Mouse (Mus musculus): Measurements from ENCODE around the gene H2-T23. TPM values are rescaled to one million over a fixed set of nuclear protein-coding genes. Genes with fewer than 3 reads are reported as not detected.

The H2-T23 gene
- polyA plus RNA-seq, 1 experiment from 2014 or later, result 3.2 TPM

DNA sequence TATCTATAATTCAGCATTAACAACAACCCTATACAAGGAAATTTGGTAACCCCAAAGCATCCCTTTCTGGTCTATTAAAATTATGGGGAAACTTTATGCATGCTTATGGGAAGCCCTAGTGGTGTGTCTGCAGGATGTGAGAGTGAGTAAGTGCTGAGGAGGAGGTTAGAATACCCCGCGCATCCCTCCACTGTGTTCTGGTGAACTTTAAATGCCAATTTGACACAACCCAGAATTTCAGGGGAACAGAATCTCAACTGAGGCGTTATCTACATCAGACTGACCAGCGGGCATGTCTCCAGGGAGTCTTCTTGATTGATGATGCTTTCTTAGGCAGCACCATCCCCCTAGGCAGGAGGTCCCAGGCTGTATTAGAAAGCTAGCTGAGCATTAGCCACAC, 6.8 kb downstream of the H2-T23 start:
- Histone ChIP-seq H3K27me3 (ENCODE audit: control insufficient read depth, insufficient read depth, low read length) (no peaks in the 10 kb centered on the region), H3K9me3 (ENCODE audit: control insufficient read depth, low read length) (no peaks in the 10 kb centered on the region), H3K4me3 (ENCODE audit: low read depth, low read length) (no peak overlapping the region), H3K4me1 (ENCODE audit: control insufficient read depth, insufficient read depth, low read length) (no peaks in the 10 kb centered on the region), H3K36me3 (ENCODE audit: control insufficient read depth, insufficient read depth, low read length) (no peaks in the 10 kb centered on the region), H3K27ac (ENCODE audit: low read depth, low read length) (no peak overlapping the region), H3K9ac (ENCODE audit: low read length) (no peak overlapping the region), H3K4me2 (no peak overlapping the region)
- 84% methylated on average over 4 of the region's 4 CpGs for WGBS
- peak; percentile 31 for DNase-seq (ENCODE audit: low spot score, missing footprints)
- ATAC-seq (ENCODE audit: low FRiP score), result no peak

DNA sequence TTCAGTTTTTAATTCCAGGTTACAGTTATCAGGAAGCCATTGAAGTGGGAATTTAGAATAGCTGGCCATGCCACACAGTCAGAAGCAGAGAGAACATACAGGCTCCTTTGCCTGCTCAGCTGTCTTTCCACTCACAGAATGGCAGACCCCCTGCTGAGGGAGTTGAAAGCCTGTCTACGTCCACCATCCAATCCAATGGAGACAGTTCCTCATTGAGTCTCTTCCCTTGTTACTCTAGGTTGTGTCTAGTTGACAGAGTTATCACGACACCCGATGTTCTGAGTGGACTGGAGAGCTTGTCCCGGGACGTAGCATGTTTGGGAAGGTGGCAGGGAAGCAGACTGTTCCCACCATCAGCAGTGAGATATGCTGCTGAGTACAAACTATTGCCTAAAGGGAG, 7.5 kb downstream of the H2-T23 start:
- Histone ChIP-seq H3K27me3 (ENCODE audit: control insufficient read depth, insufficient read depth, low read length) (no peaks in the 10 kb centered on the region), H3K27ac (ENCODE audit: low read depth, low read length) (no peak overlapping the region), H3K4me1 (ENCODE audit: control insufficient read depth, insufficient read depth, low read length) (no peaks in the 10 kb centered on the region), H3K4me2 (no peak overlapping the region), H3K4me3 (ENCODE audit: low read depth, low read length) (no peak overlapping the region), H3K36me3 (ENCODE audit: control insufficient read depth, insufficient read depth, low read length) (no peaks in the 10 kb centered on the region), H3K9me3 (ENCODE audit: control insufficient read depth, low read length) (no peaks in the 10 kb centered on the region), H3K9ac (ENCODE audit: low read length) (no peak overlapping the region)
- ATAC-seq (ENCODE audit: low FRiP score) (no peak), DNase-seq (ENCODE audit: low spot score, missing footprints) (no peak)
- 69% methylated on average over 5 of the region's 5 CpGs for WGBS

DNA sequence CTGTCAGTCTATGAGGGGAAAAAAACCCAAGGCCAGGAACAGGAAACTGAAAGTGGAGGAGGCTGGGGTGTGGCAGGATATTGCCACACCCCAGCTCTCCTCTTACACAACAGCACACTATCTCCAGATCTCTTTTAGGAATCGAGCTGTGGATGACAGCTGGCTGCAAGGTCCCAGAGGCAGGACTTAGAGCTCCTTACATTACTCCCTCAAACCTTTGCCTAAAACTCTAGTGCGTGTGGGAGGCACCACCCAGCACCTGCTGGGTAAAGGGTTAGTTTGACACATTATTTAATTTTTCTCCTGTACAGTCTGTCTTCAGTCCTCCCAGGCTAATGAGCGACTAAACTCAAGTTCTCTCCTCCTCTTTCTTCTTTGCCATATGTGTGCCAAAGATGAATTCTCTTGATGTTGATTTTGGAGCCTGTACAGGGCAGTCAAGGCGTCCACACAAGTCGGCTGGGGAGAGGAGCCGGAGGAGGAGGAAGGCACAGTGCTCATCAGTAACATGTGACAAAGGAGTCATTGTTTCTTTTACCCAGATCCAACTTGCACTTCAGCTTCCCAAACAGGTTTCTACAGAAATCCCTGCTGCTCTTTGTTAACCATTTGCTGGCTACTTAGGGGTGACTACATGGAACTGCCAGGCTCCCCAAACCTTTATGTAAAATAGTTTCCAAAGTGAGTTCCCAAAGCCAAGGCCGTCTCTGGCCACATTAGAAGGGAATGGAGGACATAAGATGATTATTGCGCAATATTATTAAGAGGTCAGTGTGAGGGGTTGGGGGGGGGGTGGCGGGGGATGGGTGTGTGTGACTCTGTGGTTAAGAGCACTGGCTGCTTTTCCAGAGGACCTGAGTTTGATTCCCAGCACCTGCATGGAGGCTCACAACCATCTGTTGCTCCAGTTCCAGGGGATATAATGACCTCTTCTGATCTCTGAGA, 8.7 kb downstream of the H2-T23 start:
- Histone ChIP-seq H3K9me3 (ENCODE audit: control insufficient read depth, low read length) (no peaks in the 10 kb centered on the region), H3K4me1 (ENCODE audit: control insufficient read depth, insufficient read depth, low read length) (no peaks in the 10 kb centered on the region), H3K9ac (ENCODE audit: low read length) (no peak overlapping the region), H3K36me3 (ENCODE audit: control insufficient read depth, insufficient read depth, low read length) (no peaks in the 10 kb centered on the region), H3K27ac (ENCODE audit: low read depth, low read length) (no peak overlapping the region), H3K4me3 (ENCODE audit: low read depth, low read length) (no peak overlapping the region), H3K4me2 (no peak overlapping the region), H3K27me3 (ENCODE audit: control insufficient read depth, insufficient read depth, low read length) (no peaks in the 10 kb centered on the region)
- ATAC-seq (ENCODE audit: low FRiP score) (no peak), DNase-seq (ENCODE audit: low spot score, missing footprints) (peak; percentile 61)
- 76% methylated on average over 9 of the region's 9 CpGs for WGBS

DNA sequence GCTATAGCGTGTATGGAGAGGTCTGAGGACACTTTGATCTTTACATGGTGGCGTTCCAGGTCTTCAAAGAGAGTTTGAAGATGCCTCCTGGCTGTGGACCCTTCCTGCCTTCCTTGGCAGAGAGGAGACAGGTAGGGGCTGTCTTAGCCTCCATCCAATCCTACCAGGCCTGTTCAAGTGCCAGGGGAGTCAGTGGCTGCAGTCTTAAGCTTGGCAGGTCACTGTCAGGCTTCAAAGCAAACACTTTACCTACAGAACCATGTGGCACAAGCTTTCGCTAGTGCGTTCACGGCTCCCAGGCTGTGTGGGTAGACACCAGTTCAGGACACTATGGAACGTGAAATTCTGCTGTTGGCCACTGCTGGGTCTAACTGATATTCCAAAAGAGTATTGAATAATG, 9.7 kb downstream of the H2-T23 start:
- Histone ChIP-seq H3K9ac (ENCODE audit: low read length) (no peak overlapping the region), H3K4me2 (no peak overlapping the region), H3K27ac (ENCODE audit: low read depth, low read length) (no peak overlapping the region), H3K4me1 (ENCODE audit: control insufficient read depth, insufficient read depth, low read length) (no peaks in the 10 kb centered on the region), H3K4me3 (ENCODE audit: low read depth, low read length) (no peak overlapping the region), H3K9me3 (ENCODE audit: control insufficient read depth, low read length) (no peaks in the 10 kb centered on the region), H3K36me3 (ENCODE audit: control insufficient read depth, insufficient read depth, low read length) (no peaks in the 10 kb centered on the region), H3K27me3 (ENCODE audit: control insufficient read depth, insufficient read depth, low read length) (no peaks in the 10 kb centered on the region)
- ATAC-seq (ENCODE audit: low FRiP score), result no peak
- WGBS, result 88% methylated on average over 6 of the region's 6 CpGs
- DNase-seq (ENCODE audit: low spot score, missing footprints), result peak; percentile 47

DNA sequence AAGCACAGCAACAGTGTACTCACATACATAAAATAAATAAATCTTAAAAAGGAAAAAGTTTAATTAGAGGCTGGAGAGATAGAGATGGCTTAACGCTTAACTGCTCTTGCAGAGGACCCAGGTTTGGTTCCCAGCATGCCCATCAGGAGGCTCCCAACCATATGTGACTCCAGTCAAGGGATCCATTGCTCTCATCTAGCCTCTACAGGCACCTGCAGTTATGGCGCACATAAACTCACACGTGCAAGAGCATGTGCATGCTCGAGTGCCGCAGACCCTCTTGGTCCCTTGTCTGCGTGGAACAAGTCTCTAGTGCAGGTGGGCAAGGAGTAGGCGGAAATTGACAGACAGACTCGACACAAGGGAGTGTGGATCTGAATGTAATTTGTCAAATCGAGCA, 10.6 kb downstream of the H2-T23 start:
- no peaks in the 10 kb centered on the region for H3K27me3 ChIP-seq (ENCODE audit: control insufficient read depth, insufficient read depth, low read length)
- no peaks in the 10 kb centered on the region for H3K36me3 ChIP-seq (ENCODE audit: control insufficient read depth, insufficient read depth, low read length)
- ATAC-seq (ENCODE audit: low FRiP score) (no peak), DNase-seq (ENCODE audit: low spot score, missing footprints) (peak; percentile 45)
- H3K4me3 ChIP-seq (ENCODE audit: low read depth, low read length), result no peak overlapping the region
- WGBS, result 91% methylated on average over 9 of the region's 9 CpGs
- no peak overlapping the region for H3K27ac ChIP-seq (ENCODE audit: low read depth, low read length)
- no peaks in the 10 kb centered on the region for H3K4me1 ChIP-seq (ENCODE audit: control insufficient read depth, insufficient read depth, low read length)
- H3K4me2 ChIP-seq, result no peak overlapping the region
- no peaks in the 10 kb centered on the region for H3K9me3 ChIP-seq (ENCODE audit: control insufficient read depth, low read length)
- H3K9ac ChIP-seq (ENCODE audit: low read length), result no peak overlapping the region

DNA sequence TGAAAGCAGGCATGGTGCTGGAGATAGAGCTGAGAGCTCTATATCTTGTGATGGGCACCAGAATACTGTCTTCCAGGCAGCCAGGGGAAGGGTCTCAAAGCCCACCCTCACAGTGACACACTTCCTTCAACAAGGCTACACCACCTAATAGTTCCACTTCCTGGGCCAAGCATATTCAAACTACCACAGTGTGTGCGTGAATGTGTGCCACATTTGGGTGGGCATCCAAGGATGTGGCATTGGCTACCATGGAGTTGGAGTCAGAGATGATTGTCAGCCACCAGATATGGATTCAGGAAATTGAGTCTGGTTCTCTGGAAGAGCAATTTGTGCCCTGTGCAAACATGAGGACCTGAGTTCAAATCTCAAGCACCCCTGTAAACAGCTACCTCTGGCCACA, 11.3 kb downstream of the H2-T23 start:
- Histone ChIP-seq H3K27ac (ENCODE audit: low read depth, low read length) (no peak overlapping the region), H3K9me3 (ENCODE audit: control insufficient read depth, low read length) (no peaks in the 10 kb centered on the region), H3K4me3 (ENCODE audit: low read depth, low read length) (no peak overlapping the region), H3K9ac (ENCODE audit: low read length) (no peak overlapping the region), H3K4me2 (no peak overlapping the region), H3K36me3 (ENCODE audit: control insufficient read depth, insufficient read depth, low read length) (no peaks in the 10 kb centered on the region), H3K4me1 (ENCODE audit: control insufficient read depth, insufficient read depth, low read length) (no peaks in the 10 kb centered on the region), H3K27me3 (ENCODE audit: control insufficient read depth, insufficient read depth, low read length) (no peaks in the 10 kb centered on the region)
- DNase-seq (ENCODE audit: low spot score, missing footprints) (peak; percentile 31), ATAC-seq (ENCODE audit: low FRiP score) (no peak)
- 92% methylated on average over 1 of the region's 1 CpGs for WGBS

DNA sequence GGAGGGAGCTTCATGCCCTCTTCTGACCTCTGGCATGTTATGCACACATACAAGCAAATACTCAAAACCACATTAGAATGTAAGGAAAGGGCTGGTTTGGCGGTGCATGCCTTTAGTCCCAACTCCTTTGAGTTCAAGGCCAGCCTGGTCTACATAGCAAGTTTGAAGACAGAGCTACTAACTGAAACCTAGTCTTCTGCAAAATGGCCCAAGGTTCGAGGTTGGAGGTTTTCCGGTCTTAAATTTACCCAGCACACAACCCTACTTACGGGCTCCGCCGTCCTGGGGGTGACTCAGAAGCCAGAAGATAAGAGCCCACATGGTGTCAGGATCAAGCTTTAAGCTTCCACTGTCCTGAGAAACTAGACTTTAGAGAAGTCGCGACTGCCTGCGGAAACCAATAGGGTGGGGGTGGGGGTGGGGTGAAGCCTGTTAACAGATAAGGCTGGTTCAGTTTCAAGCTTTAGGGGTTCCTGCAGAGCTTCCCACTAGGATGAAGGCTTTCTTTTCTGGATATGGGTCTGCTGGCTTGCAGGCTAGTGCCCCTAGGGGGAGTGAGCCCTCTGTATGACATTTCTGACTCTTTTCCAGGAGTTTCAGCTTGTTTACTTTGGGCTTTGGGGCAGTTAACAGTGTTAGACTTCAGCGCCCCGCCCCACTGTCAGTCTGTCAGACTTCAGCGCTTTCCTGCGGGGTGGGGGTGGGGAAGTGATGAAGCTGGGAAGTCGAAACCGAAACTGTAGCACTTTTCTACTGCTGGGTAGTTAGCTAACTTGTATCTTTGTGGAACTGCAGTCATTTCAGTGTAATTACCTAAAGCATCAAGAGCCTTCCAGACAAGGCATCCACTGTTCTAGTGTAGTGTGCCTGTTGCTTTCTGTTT, 12.2 kb downstream of the H2-T23 start, which contains the start of gene H2-T24:
TSS of gene H2-T24 (minus strand) at position 370 of the 883 bp plus-strand sequence.
- Histone ChIP-seq H3K27ac (ENCODE audit: low read depth, low read length) (0 out of 2 replicates have a peak within 1 kb of the TSS, but pooled peaks have one; percentile 9), H3K4me2 (no peak within 1 kb of the TSS)

DNA sequence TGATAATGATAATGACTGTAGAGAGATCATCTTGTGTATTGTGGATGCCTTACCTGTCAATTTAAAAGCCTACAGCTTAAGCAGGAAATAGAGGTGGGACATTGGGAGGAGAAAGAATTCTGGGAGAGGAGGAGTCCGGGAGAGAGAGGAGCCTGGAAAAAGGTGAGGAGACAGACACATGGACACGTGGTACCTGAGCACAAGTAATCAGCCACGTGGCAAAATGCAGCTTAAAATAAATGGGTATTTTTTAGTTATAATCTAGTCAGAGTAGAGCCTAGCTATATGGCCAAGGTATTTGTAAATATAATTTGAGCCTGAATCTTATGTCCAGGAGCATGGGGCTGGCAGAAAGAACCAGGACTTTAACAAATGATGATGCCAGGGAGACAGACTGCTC, 13.1 kb downstream of the H2-T23 start:
- Histone ChIP-seq H3K4me3 (ENCODE audit: low read depth, low read length) (no peak overlapping the region), H3K4me1 (ENCODE audit: control insufficient read depth, insufficient read depth, low read length) (no peaks in the 10 kb centered on the region), H3K4me2 (no peak overlapping the region), H3K36me3 (ENCODE audit: control insufficient read depth, insufficient read depth, low read length) (no peaks in the 10 kb centered on the region), H3K9me3 (ENCODE audit: control insufficient read depth, low read length) (no peaks in the 10 kb centered on the region), H3K9ac (ENCODE audit: low read length) (no peak overlapping the region), H3K27me3 (ENCODE audit: control insufficient read depth, insufficient read depth, low read length) (no peaks in the 10 kb centered on the region), H3K27ac (ENCODE audit: low read depth, low read length) (no peak overlapping the region)
- ATAC-seq (ENCODE audit: low FRiP score) (no peak), DNase-seq (ENCODE audit: low spot score, missing footprints) (no peak)
- WGBS, result 71% methylated on average over 3 of the region's 3 CpGs

More for the DNA sequence above, 12.2 kb downstream of the H2-T23 start, which contains the start of gene H2-T24:
- Histone ChIP-seq H3K4me3 (ENCODE audit: low read depth, low read length) (no peak within 1 kb of the TSS), H3K27me3 (ENCODE audit: control insufficient read depth, insufficient read depth, low read length) (no peaks in the 10 kb centered on the region), H3K36me3 (ENCODE audit: control insufficient read depth, insufficient read depth, low read length) (no peaks in the 10 kb centered on the region), H3K9me3 (ENCODE audit: control insufficient read depth, low read length) (no peaks in the 10 kb centered on the region), H3K9ac (ENCODE audit: low read length) (no peak within 1 kb of the TSS), H3K4me1 (ENCODE audit: control insufficient read depth, insufficient read depth, low read length) (no peaks in the 10 kb centered on the region)
- 39% methylated on average over 15 of the region's 15 CpGs for WGBS
- peak; percentile 83 for DNase-seq (ENCODE audit: low spot score, missing footprints)
- no peak for ATAC-seq (ENCODE audit: low FRiP score)

DNA sequence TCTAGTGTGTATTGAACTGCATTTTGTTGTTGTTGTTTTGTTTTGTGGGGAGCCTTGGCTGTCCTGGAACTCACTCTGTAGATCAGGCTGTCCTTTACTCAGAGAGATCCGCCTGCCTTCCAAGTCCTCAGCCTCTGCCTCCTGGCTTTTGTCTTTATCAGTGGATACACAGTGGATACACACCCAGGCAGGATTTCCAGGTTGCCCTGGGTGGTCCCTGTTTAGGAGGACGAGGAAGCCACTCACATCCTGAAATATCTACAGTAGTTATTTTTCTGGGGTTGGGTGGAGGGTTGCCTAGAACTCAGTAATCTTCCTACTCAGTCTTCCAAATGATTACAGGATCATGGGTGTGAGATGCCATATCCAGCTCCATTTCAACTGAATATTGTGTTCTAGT, 13.7 kb downstream of the H2-T23 start:
- Histone ChIP-seq H3K4me2 (no peak overlapping the region), H3K9ac (ENCODE audit: low read length) (no peak overlapping the region), H3K36me3 (ENCODE audit: control insufficient read depth, insufficient read depth, low read length) (no peaks in the 10 kb centered on the region), H3K27me3 (ENCODE audit: control insufficient read depth, insufficient read depth, low read length) (no peaks in the 10 kb centered on the region), H3K27ac (ENCODE audit: low read depth, low read length) (no peak overlapping the region), H3K9me3 (ENCODE audit: control insufficient read depth, low read length) (no peaks in the 10 kb centered on the region), H3K4me1 (ENCODE audit: control insufficient read depth, insufficient read depth, low read length) (no peaks in the 10 kb centered on the region), H3K4me3 (ENCODE audit: low read depth, low read length) (no peak overlapping the region)
- DNase-seq (ENCODE audit: low spot score, missing footprints) (peak; percentile 60), ATAC-seq (ENCODE audit: low FRiP score) (no peak)
- WGBS, result 71% methylated on average over 2 of the region's 2 CpGs
